Mouse (Mus musculus): ENCODE results near the gene Ptn.

- no peak for TF ChIP-seq CTCF (IDR thresholded peaks at IDR 0.05; ENCODE audit: extremely low read depth, insufficient read depth, insufficient read length, insufficient replicate concordance)
- no peak for TF ChIP-seq POLR2A (IDR thresholded peaks at IDR 0.05; ENCODE audit: low read depth, low read length)
Observed at GRCm38 (mm10) chr6:36809747-36810285, at the start of gene Ptn.

All from spleen, adult 2 months (tissue).